Mouse (Mus musculus): ENCODE data around the gene Axin2. TPM values are rescaled to one million over a fixed set of nuclear protein-coding genes. Genes with fewer than 3 reads are reported as not detected.
A peak's percentile ranks its signal among the peaks of the same experiment; 100 is the strongest.

Gene Axin2
- polyA plus RNA-seq, 1 experiment = 17.5 TPM

DNA sequence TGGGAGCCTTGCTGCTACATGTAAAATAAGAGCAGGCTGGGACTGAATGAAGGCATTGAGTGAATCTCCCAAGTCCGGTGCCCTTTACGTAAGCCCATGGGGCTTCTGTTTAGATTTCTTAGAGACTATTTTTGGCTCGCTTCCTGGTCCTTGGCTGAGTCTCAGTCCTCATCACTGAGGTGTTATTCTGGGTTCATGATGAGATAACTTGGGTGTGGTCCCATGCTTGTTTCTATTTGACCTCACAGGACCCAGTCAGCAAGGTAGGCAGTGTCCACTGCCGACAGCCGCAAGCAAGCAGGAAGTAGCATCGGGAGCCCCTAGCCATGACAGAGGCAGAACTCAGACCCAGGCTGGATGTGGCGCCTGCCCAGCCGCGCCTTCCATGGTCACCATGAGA, 13.7 kb downstream of the Axin2 start:
- WGBS = 40% methylated on average over 9 of the region's 9 CpGs
- DNase-seq = peak in 1 of 2 experiments; percentile 47
- Histone ChIP-seq H3K27ac (ENCODE audit: insufficient read depth, low read length) (no peak overlapping the region), H3K4me1 (ENCODE audit: control insufficient read depth, insufficient read depth, low read length) (peaks cover 24% of the 10 kb centered on the region), H3K27me3 (ENCODE audit: control insufficient read depth, insufficient read depth, low read length) (no peaks in the 10 kb centered on the region), H3K4me3 (replicated peaks; ENCODE audit: insufficient read depth, low read depth, low read length) (no peak overlapping the region)
- no peak for TF ChIP-seq POLR2A (IDR thresholded peaks at IDR 0.05; ENCODE audit: borderline replicate concordance, insufficient read depth, low read length)
- no peak for TF ChIP-seq CTCF (IDR thresholded peaks at IDR 0.05; ENCODE audit: borderline replicate concordance, insufficient read depth, low read depth, low read length)

DNA sequence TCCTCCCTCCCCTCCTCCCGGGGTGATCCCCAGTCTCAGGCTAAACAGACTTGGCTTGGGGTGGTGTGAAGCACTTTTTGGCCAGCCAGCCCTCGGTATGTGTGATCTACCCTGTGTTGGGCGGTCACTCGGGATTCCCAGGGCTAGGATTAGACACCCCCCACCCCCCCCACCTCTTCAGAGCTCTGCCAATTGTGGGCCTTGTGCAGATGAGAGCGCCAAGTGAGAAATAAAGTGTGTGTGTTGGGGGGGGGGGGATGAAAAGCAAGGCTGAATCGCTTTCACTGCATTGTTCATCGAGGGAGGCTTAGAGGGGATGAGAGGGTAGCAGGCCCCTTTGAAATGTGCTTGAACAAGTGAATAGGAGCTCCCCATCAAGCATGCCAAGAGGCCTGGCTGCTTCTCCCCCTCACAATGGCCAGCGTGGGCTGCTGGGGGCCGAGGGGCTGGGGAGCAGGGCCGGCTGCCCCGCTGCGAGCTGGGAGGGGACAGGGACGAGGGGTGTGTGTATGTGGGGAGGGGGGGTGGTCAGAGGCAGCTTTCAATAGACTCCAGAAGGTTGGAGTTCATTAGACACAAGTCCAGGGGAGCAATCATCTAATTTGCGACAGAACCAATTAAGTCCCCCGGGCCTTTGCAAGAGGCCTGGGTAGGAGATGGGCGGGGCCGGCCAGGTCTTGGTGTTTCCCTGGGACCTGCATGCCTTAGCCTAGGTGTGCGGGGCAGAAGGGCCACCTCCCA, 15.1 kb downstream of the Axin2 start:
- H3K4me3 ChIP-seq (replicated peaks; ENCODE audit: insufficient read depth, low read depth, low read length) = no peak overlapping the region
- no peak overlapping the region for H3K27ac ChIP-seq (ENCODE audit: insufficient read depth, low read length)
- no peak for DNase-seq
- no peaks in the 10 kb centered on the region for H3K27me3 ChIP-seq (ENCODE audit: control insufficient read depth, insufficient read depth, low read length)
- peaks cover 10% of the 10 kb centered on the region for H3K4me1 ChIP-seq (ENCODE audit: control insufficient read depth, insufficient read depth, low read length)
- TF ChIP-seq CTCF (IDR thresholded peaks at IDR 0.05; ENCODE audit: borderline replicate concordance, insufficient read depth, low read depth, low read length) (no peak), POLR2A (IDR thresholded peaks at IDR 0.05; ENCODE audit: borderline replicate concordance, insufficient read depth, low read length) (no peak)
- WGBS = 45% methylated on average over 18 of the region's 18 CpGs

DNA sequence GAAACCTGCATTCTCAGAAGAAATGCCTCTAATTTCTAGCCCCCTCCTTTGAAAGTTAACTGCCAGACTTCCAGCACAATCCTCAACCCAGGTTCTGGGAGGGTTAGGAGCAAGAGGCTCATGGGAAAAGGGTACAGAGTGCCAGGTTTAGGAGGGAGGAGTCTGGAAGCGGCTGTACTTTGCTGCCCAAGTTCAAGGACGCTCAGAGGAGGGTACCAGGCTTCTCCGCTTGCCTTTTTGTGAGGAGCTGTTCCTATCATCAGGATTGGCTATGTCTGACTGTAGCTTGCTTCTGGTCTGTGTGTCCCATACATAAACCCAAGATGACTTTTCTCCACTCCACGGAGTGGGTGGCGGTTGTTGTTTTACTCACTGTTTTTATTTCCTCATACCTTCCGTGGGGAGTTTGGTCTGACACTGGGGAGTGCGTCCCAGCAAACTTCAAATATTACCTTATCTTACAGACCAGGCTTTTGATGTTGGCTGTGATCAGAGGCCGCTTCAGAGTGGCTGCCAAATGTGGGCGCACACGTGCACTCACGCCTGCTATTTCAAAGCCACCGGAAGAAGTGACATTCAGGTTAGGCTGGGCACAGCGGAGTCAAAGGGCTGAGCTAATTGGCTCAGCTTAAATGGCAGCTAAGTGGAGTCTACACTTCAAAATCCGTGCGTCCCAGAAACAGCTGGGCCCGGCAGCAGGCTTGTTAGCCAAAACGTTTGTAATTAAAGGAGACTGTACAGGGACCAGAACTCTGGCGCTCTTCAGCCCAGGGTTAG, 16.1 kb downstream of the Axin2 start:
- Histone ChIP-seq H3K4me3 (replicated peaks; ENCODE audit: insufficient read depth, low read depth, low read length) (no peak overlapping the region), H3K4me1 (ENCODE audit: control insufficient read depth, insufficient read depth, low read length) (peaks cover 6% of the 10 kb centered on the region), H3K27ac (ENCODE audit: insufficient read depth, low read length) (no peak overlapping the region), H3K27me3 (ENCODE audit: control insufficient read depth, insufficient read depth, low read length) (no peaks in the 10 kb centered on the region)
- no peak for DNase-seq
- no peak for TF ChIP-seq CTCF (IDR thresholded peaks at IDR 0.05; ENCODE audit: borderline replicate concordance, insufficient read depth, low read depth, low read length)
- TF ChIP-seq POLR2A (IDR thresholded peaks at IDR 0.05; ENCODE audit: borderline replicate concordance, insufficient read depth, low read length) = no peak
- WGBS = 60% methylated on average over 18 of the region's 18 CpGs

DNA sequence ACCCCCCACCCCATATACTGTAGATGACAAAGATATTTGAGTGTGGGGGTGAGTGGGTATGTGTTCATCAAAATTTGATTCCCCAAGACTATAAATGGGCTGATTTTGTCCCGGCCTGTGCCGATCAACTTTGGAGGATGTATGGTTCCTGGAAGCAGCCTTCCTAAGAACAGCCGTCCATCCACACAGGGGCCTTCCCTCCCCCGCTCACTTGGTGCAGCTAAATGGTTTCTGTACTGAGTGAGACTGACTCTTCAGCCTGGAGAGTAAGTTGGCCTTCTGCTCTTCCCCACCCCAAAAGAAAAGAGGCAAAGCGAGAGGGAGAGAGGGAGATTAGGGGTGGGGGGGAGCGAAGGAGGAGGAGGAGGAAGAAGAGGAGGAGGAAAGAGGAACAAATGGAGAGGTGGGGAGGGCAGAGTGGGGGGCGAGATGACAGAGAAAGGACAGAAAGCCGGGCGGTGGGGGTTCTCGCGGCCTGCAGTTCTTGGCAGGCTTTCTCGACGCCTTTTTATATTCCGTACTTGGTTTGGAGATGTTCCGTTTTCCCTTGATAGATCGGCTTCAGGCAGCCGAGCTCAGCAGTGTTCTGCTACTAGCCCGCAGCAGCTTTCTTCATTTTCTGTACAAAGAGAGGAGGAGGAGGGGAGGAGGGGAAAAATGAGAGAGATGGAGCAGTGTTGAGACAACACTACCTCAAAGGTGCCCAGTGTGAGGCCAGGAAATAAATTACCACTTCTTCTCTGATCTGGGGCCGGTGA, 20.7 kb downstream of the Axin2 start:
- no peaks in the 10 kb centered on the region for H3K27me3 ChIP-seq (ENCODE audit: control insufficient read depth, insufficient read depth, low read length)
- TF ChIP-seq POLR2A (IDR thresholded peaks at IDR 0.05; ENCODE audit: borderline replicate concordance, insufficient read depth, low read length) = no peak
- TF ChIP-seq CTCF (IDR thresholded peaks at IDR 0.05; ENCODE audit: borderline replicate concordance, insufficient read depth, low read depth, low read length) = no peak
- H3K27ac ChIP-seq (ENCODE audit: insufficient read depth, low read length) = no peak overlapping the region
- 48% methylated on average over 18 of the region's 19 CpGs for WGBS
- H3K4me3 ChIP-seq (replicated peaks; ENCODE audit: insufficient read depth, low read depth, low read length) = no peak overlapping the region
- DNase-seq = peak in 1 of 2 experiments; percentile 30
- H3K4me1 ChIP-seq (ENCODE audit: control insufficient read depth, insufficient read depth, low read length) = peaks cover 9% of the 10 kb centered on the region; the same call in 1 of the 2 replicates

DNA sequence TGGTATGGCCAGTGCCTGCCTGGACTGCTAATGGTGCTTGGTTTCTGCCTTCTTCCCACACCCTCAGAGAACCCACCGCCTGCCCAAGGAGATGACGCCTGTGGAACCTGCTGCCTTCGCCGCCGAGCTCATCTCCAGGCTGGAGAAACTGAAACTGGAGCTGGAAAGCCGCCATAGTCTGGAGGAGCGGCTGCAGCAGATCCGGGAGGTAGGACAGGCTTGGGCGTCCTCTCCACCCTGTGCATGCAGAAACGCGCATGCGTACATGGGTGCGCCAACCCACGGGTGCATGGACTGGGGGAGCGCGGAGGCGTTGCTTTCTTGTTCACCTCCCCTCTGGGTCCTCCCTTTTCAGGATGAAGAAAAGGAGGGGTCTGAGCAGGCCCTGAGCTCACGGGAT, 21.7 kb downstream of the Axin2 start:
- Histone ChIP-seq H3K4me1 (ENCODE audit: control insufficient read depth, insufficient read depth, low read length) (peaks cover 9% of the 10 kb centered on the region; the same call in 1 of the 2 replicates), H3K27ac (ENCODE audit: insufficient read depth, low read length) (no peak overlapping the region), H3K4me3 (replicated peaks; ENCODE audit: insufficient read depth, low read depth, low read length) (no peak overlapping the region), H3K27me3 (ENCODE audit: control insufficient read depth, insufficient read depth, low read length) (no peaks in the 10 kb centered on the region)
- TF ChIP-seq CTCF (IDR thresholded peaks at IDR 0.05; ENCODE audit: borderline replicate concordance, insufficient read depth, low read depth, low read length) (no peak), POLR2A (IDR thresholded peaks at IDR 0.05; ENCODE audit: borderline replicate concordance, insufficient read depth, low read length) (no peak)
- WGBS = 47% methylated on average over 18 of the region's 18 CpGs
- peak; percentile 48 to 53 for DNase-seq

DNA sequence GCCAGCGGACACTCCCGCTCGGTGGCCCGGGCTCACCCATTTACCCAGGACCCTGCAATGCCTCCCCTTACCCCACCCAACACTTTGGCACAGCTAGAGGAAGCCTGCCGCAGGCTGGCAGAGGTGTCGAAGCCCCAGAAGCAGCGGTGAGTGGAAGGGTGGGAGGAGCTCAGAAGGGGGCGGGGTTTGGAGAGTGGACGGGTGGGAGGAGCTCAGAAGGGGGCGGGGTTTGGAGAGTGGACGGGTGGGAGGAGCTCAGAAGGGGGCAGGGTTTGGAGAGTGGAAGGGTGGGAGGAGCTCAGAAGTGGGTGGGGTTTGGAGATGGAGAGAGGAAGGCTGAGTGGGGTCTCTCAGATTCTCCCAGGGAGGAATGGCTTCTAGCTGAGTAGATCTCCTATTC, 23.6 kb downstream of the Axin2 start:
- 66% methylated on average over 11 of the region's 11 CpGs for WGBS
- no peak for DNase-seq
- H3K27me3 ChIP-seq (ENCODE audit: control insufficient read depth, insufficient read depth, low read length) = no peaks in the 10 kb centered on the region
- peaks cover 14% of the 10 kb centered on the region for H3K4me1 ChIP-seq (ENCODE audit: control insufficient read depth, insufficient read depth, low read length)
- no peak for TF ChIP-seq CTCF (IDR thresholded peaks at IDR 0.05; ENCODE audit: borderline replicate concordance, insufficient read depth, low read depth, low read length)
- no peak overlapping the region for H3K27ac ChIP-seq (ENCODE audit: insufficient read depth, low read length)
- H3K4me3 ChIP-seq (replicated peaks; ENCODE audit: insufficient read depth, low read depth, low read length) = no peak overlapping the region

DNA sequence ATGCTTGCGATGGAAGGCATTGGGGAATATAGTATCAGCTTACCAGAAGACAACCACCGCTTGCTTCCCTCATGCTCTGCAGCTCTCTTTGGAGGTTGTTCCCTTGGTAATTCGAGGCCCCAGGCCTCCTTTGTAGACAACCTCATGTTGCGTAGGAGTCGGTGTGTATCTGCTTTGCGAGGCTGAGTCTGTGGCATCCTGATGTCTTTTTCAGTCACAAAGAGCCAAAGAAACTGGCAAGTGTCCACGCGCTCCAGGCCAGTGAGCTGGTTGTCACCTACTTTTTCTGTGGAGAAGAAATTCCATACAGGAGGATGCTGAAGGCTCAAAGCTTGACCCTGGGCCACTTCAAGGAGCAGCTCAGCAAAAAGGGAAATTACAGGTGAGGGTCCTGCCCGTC, 25.5 kb downstream of the Axin2 start:
- Histone ChIP-seq H3K27me3 (ENCODE audit: control insufficient read depth, insufficient read depth, low read length) (no peaks in the 10 kb centered on the region), H3K27ac (ENCODE audit: insufficient read depth, low read length) (no peak overlapping the region), H3K4me3 (replicated peaks; ENCODE audit: insufficient read depth, low read depth, low read length) (no peak overlapping the region), H3K4me1 (ENCODE audit: control insufficient read depth, insufficient read depth, low read length) (peaks cover 20% of the 10 kb centered on the region)
- TF ChIP-seq CTCF (IDR thresholded peaks at IDR 0.05; ENCODE audit: borderline replicate concordance, insufficient read depth, low read depth, low read length) (no peak), POLR2A (IDR thresholded peaks at IDR 0.05; ENCODE audit: borderline replicate concordance, insufficient read depth, low read length) (no peak)
- WGBS = 57% methylated on average over 9 of the region's 9 CpGs
- DNase-seq = no peak

Data from cerebellum, adult 2 months (tissue).